Mouse (Mus musculus) heart, adult 2 months (tissue): Measurements from ENCODE around the gene Fam240a. TPM values are rescaled to one million over a fixed set of nuclear protein-coding genes. Genes with fewer than 3 reads are reported as not detected.
A peak's percentile ranks its signal among the peaks of the same experiment; 100 is the strongest.

Experiments used
- DNase-seq, 2 experiments: peaks; one replicate each; pipeline ENCODE4 v3.0.0; 2021
- H3K27ac ChIP-seq: fragments of 200-600 bp; 2 replicates; pipeline ENCODE4 v1.8.1; 2022
- H3K27me3 ChIP-seq: fragments of 200-500 bp; 2 replicates; pipeline ENCODE4 v1.6.1; 2012; ENCODE audit warnings: mild to moderate bottlenecking, low read length, inconsistent platforms, mixed read lengths; ENCODE audit not compliant: control insufficient read depth, insufficient read depth
- H3K36me3 ChIP-seq: fragments of 200-500 bp; 2 replicates; pipeline ENCODE4 v1.6.1; 2012; ENCODE audit warnings: low read length, inconsistent platforms; ENCODE audit not compliant: control insufficient read depth, insufficient read depth
- H3K4me1 ChIP-seq: fragments of 200-500 bp; 2 replicates; pipeline ENCODE4 v1.6.1; 2011; ENCODE audit warnings: low read length; ENCODE audit not compliant: control insufficient read depth, insufficient read depth
- H3K4me3 ChIP-seq: fragments of 200-600 bp; 2 replicates; pipeline ENCODE4 v1.8.1; 2022
- H3K79me2 ChIP-seq: fragments of 200-500 bp; replicated peaks from 2 replicates; pipeline ENCODE4 v1.6.1; 2012; ENCODE audit warnings: mild to moderate bottlenecking, inconsistent platforms, low read length, moderate library complexity, mixed read lengths; ENCODE audit not compliant: control insufficient read depth, insufficient read depth
- H3K9ac ChIP-seq: fragments of 200-500 bp; 2 replicates; pipeline ENCODE4 v1.6.1; 2012; ENCODE audit warnings: low read depth, mild to moderate bottlenecking, control low read depth, inconsistent platforms, low read length, mixed read lengths
- CTCF ChIP-seq: fragments of 200-600 bp; IDR thresholded peaks from 2 replicates; pipeline ENCODE4 v1.8.1; 2022; ENCODE audit warnings: antibody characterized with exemption, mild to moderate bottlenecking, moderate library complexity
- EP300 ChIP-seq: fragments of 200-500 bp; IDR thresholded peaks from 2 replicates; pipeline ENCODE4 v1.6.1; 2011; ENCODE audit warnings: low read depth, low read length, control low read depth; ENCODE audit not compliant: insufficient read depth
- POLR2A ChIP-seq: fragments of 200-500 bp; IDR thresholded peaks from 2 replicates; pipeline ENCODE4 v1.6.1; 2011; ENCODE audit warnings: mild to moderate bottlenecking, low read depth, low read length, control low read depth; ENCODE audit not compliant: insufficient read depth
- WGBS: fragments of 180-500 bp; shearing (Covaris S2); methylation state at CpG from one replicate; pipeline ENCODE4 v1.1.7; 2018; 5-methylcytosine and 5-hydroxymethylcytosine counted together
- intact Hi-C: fragments of 180-260 bp; cut with DNase I; formaldehyde crosslinking; loops from one replicate; pipeline ENCODE4 v1.15.1; 2025
- polyA plus RNA-seq: library from polyadenylated mRNA; depleted of rRNA; stranded (reverse); fragments of >200 nt; gene quantifications from 2 replicates; pipeline ENCODE4 v1.2.3, GENCODE M21; 2012
- total RNA-seq, 2 experiments: library from RNA; stranded (reverse); gene quantifications; 2 replicates each; pipeline ENCODE4 v1.2.3; 2021

The Fam240a gene
- total and polyA plus RNA-seq, 3 experiments: not detected

DNA sequence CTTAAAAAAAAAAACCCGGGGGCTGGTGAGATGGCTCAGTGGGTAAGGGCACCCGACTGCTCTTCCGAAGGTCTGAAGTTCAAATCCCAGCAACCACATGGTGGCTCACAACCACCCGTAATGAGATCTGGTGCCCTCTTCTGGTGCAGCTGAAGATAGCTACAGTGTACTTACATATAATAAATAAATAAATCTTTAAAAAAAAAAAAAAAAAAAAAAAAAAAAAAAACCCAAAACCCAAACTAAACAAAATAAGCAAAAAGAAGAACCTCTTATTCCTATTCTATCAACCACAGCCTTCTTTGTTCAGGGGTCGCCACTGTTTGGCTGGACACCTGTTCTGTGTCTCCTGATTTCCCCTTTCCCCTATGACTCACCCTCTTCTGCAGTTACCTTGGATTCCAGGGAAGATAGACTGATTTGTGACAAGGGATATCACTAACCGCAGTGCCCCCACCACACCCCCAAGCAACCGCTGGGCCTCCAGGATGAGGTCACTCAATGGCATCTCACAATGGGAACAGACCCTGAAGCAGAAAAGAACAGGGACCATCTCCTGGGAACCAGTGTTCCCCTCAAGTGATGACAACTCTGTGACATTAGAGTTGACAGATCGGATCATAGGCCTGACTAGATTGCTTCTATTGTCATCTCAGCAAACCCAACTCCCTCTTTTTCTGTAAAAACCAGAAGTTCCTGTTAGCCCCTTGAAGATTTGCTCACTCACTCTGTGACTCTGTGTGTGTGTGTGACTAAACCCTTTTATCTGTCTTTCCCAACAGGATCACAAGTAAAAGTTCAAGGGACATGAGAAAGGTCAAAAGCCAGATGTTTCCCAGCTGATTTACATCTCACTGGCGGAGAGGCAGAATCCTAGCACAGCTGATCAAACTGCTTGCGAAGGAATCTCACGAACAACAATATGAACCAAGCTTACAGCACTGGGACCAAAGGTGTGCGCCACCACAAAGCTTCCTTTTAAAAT, 21.1 kb upstream of the Fam240a start:
- Histone ChIP-seq H3K4me3 (no peak overlapping the region), H3K79me2 (no peaks in the 10 kb centered on the region), H3K27ac (no peak overlapping the region), H3K27me3 (no peaks in the 10 kb centered on the region), H3K36me3 (no peaks in the 10 kb centered on the region), H3K9ac (no peak overlapping the region), H3K4me1 (no peaks in the 10 kb centered on the region)
- DNase-seq: no peak
- TF ChIP-seq POLR2A (no peak), CTCF (peak; percentile 37), EP300 (no peak)
- intact Hi-C loops: no loop called here
- WGBS: 76% methylated on average over 12 of the region's 12 CpGs

DNA sequence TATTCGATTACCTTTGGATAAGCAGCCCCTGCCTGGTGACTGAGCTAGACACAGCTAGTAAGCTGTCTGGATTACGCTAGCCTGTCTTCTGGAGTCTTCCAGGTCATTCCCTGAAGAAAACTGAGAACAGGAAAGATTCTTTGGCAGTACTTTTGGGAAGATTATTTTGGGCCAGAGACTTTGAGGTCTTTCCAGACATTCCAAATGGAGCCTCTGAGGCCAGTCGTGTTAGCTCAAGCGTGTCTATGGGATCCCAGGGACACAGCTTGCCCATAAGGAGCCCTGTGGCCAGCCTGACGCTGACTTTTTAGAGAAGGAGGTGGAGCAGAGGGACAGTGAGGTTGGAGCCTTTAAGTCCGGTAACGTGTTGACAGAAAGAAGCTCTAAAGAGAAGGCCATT, 19.3 kb upstream of the Fam240a start:
- intact Hi-C loops: no loop called here
- WGBS: 70% methylated on average over 7 of the region's 7 CpGs

GRCm38 (mm10) chr9:110933850-110934437, 17.3 kb upstream of the Fam240a start:
- Histone ChIP-seq H3K4me1 (no peaks in the 10 kb centered on the region), H3K79me2 (no peaks in the 10 kb centered on the region), H3K4me3 (no peak overlapping the region), H3K9ac (no peak overlapping the region), H3K36me3 (no peaks in the 10 kb centered on the region), H3K27me3 (no peaks in the 10 kb centered on the region), H3K27ac (peak overlapping the region; percentile 33)
- WGBS: 64% methylated on average over 12 of the region's 12 CpGs
- TF ChIP-seq EP300 (no peak), CTCF (no peak), POLR2A (no peak)
- DNase-seq: peak in 1 of 2 experiments; percentile 44
- intact Hi-C loops: no loop called here

More for the DNA sequence above, 19.3 kb upstream of the Fam240a start:
- H3K4me3 ChIP-seq: no peak overlapping the region
- TF ChIP-seq EP300 (no peak), POLR2A (no peak), CTCF (no peak)
- H3K79me2 ChIP-seq: no peaks in the 10 kb centered on the region
- peak overlapping the region; percentile 43 for H3K27ac ChIP-seq
- H3K27me3 ChIP-seq: no peaks in the 10 kb centered on the region
- no peaks in the 10 kb centered on the region for H3K36me3 ChIP-seq
- peak in 1 of 2 experiments; percentile 26 for DNase-seq
- no peak overlapping the region for H3K9ac ChIP-seq
- no peaks in the 10 kb centered on the region for H3K4me1 ChIP-seq

- Histone ChIP-seq H3K27me3 (no peaks in the 10 kb centered on the region), H3K27ac (no peak overlapping the region), H3K4me3 (no peak overlapping the region), H3K9ac (no peak overlapping the region), H3K79me2 (no peaks in the 10 kb centered on the region), H3K36me3 (no peaks in the 10 kb centered on the region), H3K4me1 (no peaks in the 10 kb centered on the region)
- 84% methylated on average over 6 of the region's 6 CpGs for WGBS
- DNase-seq: no peak
- no peak for TF ChIP-seq EP300
- no peak for TF ChIP-seq CTCF
- TF ChIP-seq POLR2A: no peak
- intact Hi-C loops: no loop called here
Observed at GRCm38 (mm10) chr9:110931573-110931972, 14.9 kb upstream of the Fam240a start.

- no peaks in the 10 kb centered on the region for H3K36me3 ChIP-seq
- H3K9ac ChIP-seq: no peak overlapping the region
- no peak overlapping the region for H3K27ac ChIP-seq
- 13% methylated on average over 7 of the region's 7 CpGs for WGBS
- intact Hi-C loops: loop anchor here (1.0 to 5.0 kb wide), 3 partner anchors 32 to 150 kb away; no protein-coding TSS in a partner anchor
- no peaks in the 10 kb centered on the region for H3K79me2 ChIP-seq
- H3K4me3 ChIP-seq: no peak overlapping the region
- TF ChIP-seq CTCF: no peak; the same call in 1 of the 2 replicates
- TF ChIP-seq EP300: peak; percentile 84; the same call in 1 of the 2 replicates
- no peak for TF ChIP-seq POLR2A
- DNase-seq: peak; percentile 66 to 79
- H3K27me3 ChIP-seq: no peaks in the 10 kb centered on the region
- H3K4me1 ChIP-seq: peaks cover 1% of the 10 kb centered on the region
Observed at GRCm38 (mm10) chr9:110922759-110923158, 6.1 kb upstream of the Fam240a start.
